Mouse (Mus musculus) inflammation-experienced regulatory T-cells, adult 6 months (primary cell): Measurements from ENCODE around the gene Rbpjl. TPM values are rescaled to one million over a fixed set of nuclear protein-coding genes. Genes with fewer than 3 reads are reported as not detected.

ENCODE experiments used
- ATAC-seq: one replicate; pipeline ENCODE4 v1.8.0; 2017
- polyA plus RNA-seq, 3 experiments: library from polyadenylated mRNA; unstranded; fragments of 100-300 nt; shearing (Covaris generic); gene quantifications; one replicate each; pipeline ENCODE4 v1.2.1; 2017

Rbpjl gene
- polyA plus RNA-seq, 3 experiments from 2014 or later: not detected

DNA sequence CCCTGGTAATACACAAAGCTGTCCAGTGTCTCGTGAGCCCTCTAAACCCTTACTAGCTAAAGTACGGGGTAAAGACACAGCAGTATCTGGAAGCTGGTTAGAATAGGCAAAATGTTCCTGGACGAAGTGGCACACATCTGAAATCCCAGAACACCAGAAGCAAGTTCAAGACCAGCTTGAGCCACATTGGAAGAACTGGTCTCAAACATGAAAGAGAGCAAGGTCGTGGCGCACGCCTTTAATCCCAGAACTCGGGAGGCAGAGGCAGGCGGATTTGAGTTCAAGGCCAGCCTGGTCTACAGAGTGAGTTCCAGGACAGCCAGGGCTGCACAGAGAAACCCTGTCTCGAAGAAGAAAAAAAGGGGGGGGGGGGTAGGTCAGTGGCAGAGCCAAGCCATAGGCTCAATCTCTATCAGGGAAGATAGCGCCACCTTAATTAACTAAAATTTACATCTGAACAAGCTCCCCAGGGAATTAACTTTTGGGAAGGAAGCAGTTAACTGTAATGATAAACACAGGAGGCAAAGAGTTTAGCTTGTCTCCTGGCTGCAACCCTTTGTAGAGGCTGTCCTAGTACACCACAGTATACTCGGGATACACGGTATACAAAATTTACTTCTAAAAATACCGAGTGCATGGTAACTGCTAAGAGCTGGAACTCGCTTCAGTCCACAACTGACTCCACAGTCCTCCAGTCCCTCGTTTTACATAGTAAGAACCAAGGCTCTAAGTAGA lies 27.1 kb downstream of the Rbpjl start:
- ATAC-seq: no peak

DNA sequence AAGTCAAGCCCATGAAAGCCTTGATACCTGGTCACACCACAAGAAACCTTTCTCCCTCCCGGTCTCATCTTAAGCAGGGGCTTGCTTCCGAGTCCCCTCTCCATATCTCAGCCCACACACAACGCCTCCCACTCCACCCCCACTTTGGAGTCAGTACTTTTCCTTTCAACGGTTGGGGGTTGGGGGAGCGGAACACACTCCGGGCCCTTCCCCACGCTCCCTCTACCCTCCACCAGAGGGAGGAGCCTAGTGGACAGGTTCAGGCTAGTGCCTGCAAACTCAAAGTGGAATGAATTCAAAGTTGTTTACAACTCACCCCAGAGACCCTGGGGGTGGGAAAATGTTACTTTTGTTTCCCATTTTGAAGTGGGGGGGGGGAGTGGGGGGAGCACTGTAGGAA lies 27.8 kb downstream of the Rbpjl start:
- ATAC-seq: no peak

DNA sequence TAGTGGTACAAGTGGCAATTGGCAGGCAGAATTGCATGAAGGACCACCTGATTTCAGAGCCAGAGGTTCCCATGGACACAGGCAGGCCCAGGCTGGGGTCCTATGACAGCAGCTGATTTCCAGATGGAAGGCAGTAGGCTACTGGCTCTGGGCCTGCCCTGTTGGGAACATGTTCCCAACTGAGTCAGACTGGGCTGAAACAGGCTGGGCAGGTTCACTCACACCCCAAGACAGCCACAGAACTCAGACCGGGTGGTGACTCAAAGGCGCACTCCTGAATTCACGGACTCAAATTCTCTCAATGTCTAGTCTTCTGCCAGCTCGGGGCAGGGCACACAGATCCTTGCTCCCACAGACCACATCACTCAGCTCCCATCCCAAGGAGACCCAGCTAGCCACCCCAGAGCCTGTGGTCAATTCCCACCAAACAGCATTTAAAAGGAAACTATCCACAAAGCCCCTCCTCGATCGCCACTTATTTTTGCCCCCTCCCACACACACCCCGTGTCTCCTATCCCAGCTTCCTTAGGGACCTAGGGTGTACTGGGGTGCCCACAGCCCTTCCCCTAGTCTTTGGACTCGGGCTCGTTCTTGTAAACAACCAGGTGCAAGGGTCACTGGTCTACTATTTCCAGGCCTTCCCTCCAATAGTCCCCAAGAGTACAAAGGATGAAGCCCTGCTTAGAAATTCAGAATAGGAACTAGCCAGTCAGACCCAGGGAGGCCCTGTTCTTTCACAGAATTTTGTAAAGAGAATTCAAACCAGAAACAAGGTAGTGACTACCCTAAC lies 28.9 kb downstream of the Rbpjl start:
- ATAC-seq: no peak

DNA sequence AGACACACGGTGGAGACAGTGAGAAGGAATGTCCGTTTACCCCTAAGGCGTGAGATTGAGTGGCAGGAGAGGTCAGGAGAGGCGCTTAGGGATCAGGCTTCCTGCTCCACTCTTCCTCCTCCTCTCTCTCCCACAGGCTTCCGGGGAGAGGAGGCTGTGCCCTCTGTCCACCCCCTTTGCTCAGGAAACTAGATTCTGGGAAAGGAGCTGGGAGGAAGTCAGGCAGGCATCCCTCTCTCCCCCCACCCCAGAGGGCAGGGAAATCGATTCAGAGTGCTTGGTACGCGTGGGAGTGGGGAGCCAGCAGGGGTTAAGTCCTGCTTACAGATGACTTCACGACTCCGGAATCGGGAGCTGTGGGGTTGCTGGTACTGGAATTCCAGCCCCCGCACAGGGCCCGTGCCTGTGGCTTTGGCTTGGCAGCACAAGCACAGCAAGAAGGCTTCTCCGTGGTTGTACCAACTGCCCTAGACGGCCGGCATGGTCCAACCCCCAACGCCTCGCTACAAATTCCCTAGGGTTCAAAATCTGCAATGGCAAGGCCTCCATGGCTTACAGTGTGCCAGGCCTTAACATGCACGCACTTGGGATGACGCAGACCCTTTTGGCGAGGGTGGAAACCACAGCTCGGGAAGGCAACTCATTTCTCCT lies 29.7 kb downstream of the Rbpjl start:
- no peak for ATAC-seq

DNA sequence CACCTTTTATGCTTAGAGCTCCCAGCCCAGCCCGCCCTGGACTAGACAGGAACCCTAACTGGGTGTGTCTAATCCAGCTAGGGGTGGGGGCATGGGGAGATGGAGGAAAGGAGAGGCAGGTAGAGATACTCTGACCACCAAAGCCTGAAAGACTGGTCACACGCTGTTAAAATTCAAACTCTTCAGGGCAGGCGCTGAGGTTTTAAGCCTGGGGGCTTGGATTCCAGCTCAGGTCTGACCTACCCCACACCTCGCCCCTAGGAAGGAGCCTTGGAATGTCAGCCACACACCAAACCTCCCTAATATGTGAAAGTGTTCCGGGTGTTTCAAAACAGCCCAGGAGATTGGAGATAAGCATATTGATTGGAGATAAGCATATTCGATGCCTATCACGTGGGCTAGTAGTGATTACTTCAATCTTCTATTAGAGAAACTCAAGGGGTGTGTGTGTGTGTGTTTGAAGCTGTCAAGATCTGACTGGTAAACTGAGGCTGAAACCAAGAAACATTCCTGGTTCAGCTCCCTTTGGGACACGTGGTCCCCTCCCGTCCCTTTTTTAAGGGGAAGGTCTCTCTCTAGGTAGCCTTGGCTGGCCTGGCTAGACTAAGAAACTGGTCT lies 30.4 kb downstream of the Rbpjl start:
- no peak for ATAC-seq

DNA sequence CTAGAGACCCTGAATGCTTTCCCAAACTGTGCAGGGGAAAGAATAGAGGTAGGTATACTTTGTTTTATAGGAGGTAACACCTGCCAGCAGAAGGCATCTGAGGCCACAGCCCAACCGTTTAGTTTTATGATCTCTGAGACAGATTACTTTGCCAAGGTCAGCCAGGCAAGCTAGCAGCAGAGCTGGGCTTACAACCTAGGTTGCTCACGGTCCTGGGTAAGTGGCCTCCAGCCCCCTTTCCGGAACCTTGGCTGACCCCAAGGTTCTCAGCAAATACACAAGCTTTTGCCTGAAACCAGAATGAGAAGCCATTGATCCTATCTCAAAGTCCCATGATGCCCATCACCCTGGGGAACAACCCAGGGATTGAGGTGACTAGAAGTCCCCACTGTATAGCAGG lies 31.7 kb downstream of the Rbpjl start:
- no peak for ATAC-seq

DNA sequence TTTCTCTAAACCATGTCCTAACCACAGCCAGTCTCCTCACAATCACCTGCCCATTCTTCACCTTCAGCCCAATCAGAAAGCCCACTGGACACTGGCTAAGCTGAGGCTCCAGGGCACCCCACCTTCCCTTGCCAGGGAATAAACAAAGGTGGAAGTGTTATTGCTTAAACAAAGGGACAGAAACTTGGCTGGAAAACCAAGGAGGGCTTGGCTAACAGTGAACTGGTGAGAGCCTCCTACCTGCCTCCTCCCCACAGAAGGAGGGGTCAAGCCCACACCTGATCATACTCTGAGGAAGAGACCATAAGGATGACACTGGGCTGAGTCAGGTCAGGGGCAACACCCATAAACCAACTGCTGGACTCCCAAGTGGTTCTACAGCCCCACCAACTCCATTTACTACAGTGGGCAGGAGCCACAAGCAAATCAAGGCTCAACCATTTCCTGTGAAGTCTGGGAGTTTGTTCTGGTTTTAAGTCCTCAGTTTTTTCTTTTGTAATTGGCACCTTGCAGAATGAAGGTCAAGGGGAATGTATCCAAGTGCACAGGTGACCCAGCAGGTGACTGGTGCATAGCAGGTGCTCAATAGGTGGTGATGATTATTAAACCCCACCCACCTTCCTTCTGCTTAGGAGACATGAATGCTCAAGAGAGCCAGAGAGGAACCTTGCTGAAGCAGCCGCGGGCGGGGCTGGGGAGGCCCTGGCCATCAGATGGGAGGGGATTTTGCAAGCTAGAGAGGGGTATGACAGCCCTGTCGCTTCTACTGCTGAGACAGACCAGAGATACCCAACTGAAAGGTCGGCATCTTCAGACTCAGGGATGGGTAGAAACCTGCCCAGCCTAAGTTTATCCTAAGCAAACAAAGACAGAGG lies 32.5 kb downstream of the Rbpjl start:
- ATAC-seq: no peak

DNA sequence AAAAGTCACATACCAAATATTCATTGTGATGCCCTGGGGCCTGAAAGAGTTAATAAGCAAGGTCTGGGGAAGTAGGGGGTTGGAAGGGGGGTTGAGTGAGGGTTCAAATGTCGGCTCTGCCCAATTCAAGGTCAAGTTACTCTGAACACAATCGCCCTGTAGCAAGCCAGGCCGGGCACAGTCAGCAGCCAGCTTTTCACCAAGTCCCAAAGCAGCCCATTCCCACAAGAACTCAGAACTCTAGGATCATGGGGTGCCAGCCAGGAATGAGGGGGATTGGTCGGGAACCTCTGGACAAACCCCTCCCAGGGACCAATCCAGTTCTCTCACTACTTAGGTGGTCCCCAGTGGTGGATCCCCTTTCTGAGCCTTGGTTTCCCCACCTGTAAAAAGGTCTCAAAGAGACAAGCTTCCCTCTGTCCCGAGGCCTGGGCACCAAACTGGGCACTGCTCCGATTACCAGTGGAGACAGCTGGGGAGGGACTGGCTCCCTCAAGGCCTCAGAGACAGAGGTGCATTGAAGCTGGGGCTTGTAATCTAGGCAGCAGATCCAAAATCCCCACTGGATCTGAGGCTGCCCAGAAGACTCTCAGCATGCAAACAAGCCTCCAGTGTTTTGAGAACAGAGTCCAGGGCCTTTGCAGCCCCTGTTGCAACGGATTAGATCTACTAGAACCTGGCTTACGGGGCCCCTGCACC lies 33.4 kb downstream of the Rbpjl start:
- no peak for ATAC-seq

DNA sequence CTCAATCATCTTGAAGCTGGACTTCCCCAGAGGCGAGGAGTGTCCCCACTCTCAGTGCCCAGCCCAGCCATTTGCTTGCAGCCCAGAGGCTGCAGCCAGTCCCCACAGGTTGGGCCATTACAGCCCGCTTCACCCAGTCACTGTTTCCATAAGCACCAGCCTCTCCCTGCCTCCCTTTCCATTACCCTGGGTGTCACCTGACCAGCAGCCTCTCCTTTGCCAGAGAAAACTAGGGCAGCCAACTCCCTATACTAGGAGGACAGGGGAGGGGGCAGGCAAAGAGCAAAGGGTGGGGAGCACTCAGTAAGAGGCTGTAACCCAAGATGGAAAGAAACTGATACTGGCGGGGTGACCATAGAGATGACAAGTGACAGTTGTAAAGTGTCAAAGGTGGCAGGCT lies 34.0 kb downstream of the Rbpjl start:
- ATAC-seq: no peak

DNA sequence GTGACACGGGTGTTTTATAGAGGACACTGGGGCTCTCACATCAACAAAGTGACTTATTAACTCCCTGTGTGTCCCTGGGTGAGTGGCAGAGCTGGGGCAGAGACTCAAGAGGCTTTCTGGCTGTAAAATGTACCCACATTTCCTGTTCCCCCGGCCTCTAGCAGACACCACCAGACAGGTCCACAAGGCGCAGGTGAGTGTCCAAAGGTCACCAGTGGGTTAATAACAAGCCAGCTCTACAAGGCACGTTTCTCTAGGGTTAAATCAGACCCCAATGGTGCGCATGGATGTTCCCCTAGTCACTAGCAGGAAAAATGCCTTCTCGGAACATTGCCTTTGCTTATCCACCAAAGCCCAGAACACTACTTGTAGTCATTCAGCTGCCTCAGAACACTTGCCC lies 34.8 kb downstream of the Rbpjl start:
- ATAC-seq: no peak

DNA sequence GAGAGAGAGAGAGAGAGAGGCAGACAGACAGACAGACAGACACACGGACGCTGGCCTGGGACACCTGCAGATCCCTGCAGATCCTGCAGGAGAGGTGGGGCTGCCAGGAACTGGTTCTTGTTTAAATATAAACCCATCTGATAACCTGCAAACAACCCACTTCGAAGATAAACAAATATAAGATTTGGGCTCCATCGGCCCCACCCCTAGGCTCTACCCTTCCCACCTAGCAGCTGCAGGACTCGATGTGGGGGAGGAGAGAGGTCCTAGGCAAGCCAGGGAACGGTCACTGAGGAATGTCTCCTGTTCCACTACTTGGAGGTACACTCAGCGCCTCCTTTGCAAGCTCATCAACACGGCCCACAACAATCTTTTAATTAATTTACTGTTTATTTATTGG lies 35.3 kb downstream of the Rbpjl start:
- no peak for ATAC-seq

DNA sequence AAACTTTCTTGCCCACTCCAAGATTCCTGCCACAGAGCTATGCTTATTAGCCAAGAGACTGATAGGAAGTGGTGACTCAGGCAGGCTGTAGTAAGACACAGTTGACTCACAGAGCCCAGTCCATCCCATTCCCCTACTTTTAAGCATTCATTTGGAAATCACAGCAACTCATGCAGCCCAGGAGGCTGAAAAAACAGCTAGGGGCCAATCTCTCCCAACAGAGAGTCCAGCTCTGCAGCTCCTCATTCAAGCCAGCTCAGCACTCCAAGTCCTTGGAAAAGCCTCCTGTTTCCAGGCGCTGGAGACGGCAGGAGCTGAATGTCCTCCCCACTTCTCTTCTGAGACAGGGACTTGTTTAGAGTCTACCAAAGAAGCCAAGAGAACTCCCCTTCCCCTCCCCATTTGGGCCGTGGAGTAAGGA lies 36.1 kb downstream of the Rbpjl start:
- no peak for ATAC-seq

DNA sequence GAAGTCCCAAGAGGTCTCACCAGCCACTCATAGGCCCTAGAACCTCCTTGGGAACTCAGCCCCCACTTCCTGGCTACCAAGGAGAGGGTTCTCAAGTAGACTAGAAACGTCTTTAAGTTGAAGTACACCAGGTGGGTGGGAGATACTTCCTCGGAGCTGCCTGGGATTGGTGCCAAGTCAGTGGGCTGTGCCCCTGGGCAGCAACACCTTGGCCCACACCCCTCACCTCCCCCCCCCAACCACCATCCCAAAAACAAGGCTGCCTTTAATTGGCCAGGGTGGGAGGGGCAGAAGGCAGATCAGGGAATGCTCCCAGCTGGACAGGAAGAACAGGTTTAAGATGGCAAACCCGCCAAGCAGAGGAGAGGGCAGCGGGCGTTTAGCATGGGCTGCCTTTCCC lies 37.4 kb downstream of the Rbpjl start:
- ATAC-seq: no peak

DNA sequence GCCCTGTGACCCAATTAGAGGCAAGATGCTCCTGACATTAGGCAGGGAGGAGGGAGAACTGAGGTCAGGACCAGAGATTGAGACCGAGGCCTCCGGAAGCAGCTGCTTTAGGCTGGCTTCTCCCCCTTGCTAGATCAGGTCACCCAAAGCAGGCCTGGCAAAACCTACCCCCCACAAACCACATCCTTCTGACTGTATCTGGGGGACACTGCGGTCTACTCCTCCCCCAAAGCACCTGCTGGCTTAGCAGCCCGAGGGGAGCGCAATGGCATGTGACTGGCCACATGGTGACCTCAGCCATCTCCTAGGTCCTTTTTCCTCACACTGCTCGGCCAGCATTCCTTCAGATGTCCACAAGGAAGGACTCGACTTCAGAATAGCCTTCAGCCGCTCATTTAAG lies 38.2 kb downstream of the Rbpjl start:
- peak; percentile 83 for ATAC-seq

DNA sequence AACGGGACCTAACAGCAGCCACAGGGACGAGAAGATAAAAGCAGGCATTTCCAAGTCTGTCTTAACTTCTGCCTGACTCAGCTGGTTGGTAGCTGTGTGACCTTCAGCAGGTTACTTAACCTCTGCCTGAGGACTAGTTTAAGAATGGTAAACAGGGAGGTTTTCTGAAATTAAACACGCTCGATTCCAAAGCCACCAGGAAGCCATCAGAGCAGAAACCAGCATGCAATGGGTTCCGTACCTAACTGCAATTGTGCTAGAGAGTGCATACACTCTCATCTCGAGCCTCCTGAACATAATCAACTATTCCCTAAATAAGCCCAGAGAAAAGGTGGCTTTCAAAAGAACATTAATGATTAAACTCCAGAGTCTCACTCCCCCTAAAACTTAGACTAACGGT lies 38.8 kb downstream of the Rbpjl start:
- no peak for ATAC-seq

DNA sequence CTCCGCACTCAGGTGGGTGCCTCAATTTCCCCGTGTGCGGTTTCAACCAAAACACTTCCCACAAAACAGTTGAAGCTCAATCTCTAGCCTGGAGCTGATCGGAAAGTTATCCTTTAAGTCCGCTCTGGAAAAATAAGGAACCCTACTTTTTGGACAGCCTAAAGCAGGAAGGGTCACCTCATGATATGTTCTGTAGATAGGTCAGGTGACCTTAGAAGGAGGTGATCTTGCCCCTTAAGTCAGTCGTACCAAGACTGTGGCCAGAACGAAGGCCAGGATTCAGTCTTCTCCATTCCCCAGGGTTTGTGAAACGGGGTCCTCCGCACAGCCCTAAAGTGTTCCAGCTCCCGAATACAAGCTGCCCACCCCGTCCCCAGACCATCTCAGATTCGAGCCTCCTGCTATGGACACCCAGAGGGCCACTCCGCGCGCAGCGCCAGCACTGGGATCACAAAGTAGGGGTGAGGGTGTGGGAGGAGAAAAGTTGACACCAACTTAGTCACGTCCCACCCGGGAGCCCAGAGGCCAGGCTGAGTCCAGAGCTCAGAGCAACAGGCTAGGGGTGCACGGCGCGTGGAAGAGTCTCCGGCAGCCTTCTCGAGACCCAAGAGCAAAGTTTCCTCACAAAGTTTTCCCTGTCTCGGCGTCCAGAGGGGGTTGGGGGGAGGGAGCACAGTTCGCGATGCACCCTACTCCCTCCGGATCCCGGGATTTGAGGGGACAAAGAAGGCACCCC lies 39.5 kb downstream of the Rbpjl start:
- no peak for ATAC-seq

DNA sequence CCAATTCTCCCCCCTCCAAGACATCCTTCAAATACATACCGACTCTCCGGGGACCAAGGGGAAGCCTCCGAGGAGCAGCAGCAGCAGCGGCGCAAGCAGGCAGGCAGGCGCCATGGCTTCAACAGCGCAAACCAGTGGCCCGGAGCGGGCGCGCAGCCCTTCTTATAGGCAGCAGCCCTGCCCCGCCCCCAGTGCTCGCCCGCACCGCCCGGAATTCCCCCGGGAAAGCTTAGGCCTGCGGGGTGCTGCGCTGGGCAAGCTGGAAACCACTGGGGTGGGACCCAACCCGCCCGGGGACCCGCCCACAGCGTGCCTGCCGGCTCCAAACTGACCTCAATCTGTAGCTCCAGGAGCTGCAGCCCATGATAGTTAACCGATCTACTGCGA lies 40.1 kb downstream of the Rbpjl start:
- peak; percentile 59 for ATAC-seq

DNA sequence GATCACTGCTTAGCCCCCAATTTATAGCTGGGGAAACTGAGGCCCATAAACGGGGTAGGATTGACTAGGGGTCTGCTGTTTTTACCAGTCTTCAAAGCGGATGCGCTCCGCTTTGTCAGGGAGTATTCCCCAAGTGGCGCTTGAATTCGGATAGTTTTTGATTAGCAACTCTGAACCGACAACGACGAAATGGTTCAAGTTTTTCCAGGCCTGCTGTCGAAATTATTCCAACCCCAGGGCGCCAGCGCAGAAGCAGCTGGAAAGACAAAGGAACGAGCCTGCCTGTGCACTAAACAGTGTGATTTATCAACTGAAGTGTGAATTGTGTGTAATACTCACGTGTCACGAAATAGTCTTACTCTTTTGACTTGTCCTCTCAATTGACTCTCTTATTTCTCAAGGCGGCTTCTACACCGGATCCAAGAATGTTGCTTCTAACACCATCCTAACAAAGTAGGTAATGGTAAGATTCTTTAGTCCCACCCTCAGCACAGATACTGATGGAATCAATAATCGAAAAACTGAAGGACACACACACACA lies 40.6 kb downstream of the Rbpjl start, which contains the start of gene Sdc4:
Gene Sdc4 (minus strand): TSS at position 428 of the 541 bp plus-strand sequence.
- ATAC-seq: no peak

DNA sequence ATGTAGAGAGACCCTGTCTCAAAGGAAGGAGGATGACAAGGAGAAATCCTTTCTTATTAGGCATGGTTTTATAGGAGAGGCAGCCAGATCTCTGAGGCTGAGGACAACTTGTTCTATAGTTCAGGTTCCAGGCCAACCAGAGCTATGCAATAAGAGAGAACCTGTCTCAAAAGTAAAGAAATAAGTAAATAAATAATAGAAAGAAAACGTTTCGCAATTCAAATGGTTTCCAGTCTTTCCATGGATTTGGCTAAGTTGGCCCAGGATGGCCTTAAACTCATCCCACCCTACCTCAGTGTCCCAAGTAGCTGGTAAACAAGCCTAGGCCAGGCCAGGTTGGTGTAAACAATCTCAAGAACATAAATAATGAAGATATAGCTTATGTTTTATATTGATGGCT lies 41.8 kb downstream of the Rbpjl start:
- ATAC-seq: no peak

DNA sequence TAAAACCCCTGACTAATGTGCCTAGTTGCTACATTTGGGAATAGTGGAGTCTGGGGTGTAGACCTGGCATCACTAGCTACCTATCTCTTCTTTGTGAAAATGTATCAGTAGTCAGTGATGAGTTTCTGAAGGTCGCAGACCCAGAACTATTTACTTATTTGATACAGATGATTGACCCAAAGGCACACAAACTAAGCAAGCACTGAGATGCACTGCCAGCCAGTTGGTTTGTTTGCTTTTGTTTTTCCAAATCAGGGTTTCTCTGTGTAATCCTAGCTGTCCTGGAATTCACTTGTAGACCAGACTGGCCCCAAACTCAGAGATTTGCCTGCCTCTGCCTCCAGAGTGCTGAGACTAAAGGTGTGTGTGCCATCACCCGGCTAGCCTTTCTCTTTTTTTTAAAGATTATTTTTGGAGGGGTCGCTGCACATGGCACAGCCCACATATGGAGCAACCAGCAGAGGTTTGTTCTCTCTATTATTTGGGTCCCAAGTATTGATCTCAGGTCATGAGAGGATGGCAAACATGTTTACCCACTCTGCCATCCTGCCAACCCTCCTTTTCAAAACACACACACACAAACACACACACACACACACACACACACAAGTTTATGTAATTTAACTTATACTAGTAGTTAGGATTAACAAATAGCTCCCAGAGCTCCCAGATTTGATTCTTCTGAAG lies 42.6 kb downstream of the Rbpjl start:
- no peak for ATAC-seq
